Mouse (Mus musculus): ENCODE data around the gene Cacna1s.

The Cacna1s gene

GRCm38 (mm10) chr1:136118875-136119274 is 66.3 kb downstream of the Cacna1s start:
- peak; percentile 67 to 79 for DNase-seq (ENCODE audit: low spot score in 2 of 2)

- DNase-seq (ENCODE audit: low spot score in 2 of 2): no peak
Observed at GRCm38 (mm10) chr1:136119571-136120262, 67.2 kb downstream of the Cacna1s start.

GRCm38 (mm10) chr1:136120263-136120603 is 67.7 kb downstream of the Cacna1s start:
- no peak for DNase-seq (ENCODE audit: low spot score in 2 of 2)

- no peak for DNase-seq (ENCODE audit: low spot score in 2 of 2)
Observed at GRCm38 (mm10) chr1:136120785-136121184, 68.2 kb downstream of the Cacna1s start.

GRCm38 (mm10) chr1:136122030-136122429 is 69.5 kb downstream of the Cacna1s start:
- DNase-seq (ENCODE audit: low spot score in 2 of 2): no peak

- DNase-seq (ENCODE audit: low spot score in 2 of 2): no peak
Observed at GRCm38 (mm10) chr1:136126159-136126765, 73.7 kb downstream of the Cacna1s start.

- DNase-seq (ENCODE audit: low spot score in 2 of 2): no peak
Observed at GRCm38 (mm10) chr1:136126895-136127294, 74.3 kb downstream of the Cacna1s start.

- DNase-seq (ENCODE audit: low spot score in 2 of 2): no peak
Observed at GRCm38 (mm10) chr1:136127856-136128255, 75.3 kb downstream of the Cacna1s start.

- DNase-seq (ENCODE audit: low spot score in 2 of 2): peak in 1 of 2 experiments; percentile 67
Observed at GRCm38 (mm10) chr1:136128416-136128815, 75.9 kb downstream of the Cacna1s start.

- DNase-seq (ENCODE audit: low spot score in 2 of 2): no peak
Observed at GRCm38 (mm10) chr1:136128944-136129589, 76.5 kb downstream of the Cacna1s start.

GRCm38 (mm10) chr1:136130107-136130506 is 77.6 kb downstream of the Cacna1s start:
- no peak for DNase-seq (ENCODE audit: low spot score in 2 of 2)

- peak; percentile 83 to 88 for DNase-seq (ENCODE audit: low spot score in 2 of 2)
Observed at GRCm38 (mm10) chr1:136130951-136131558, 78.5 kb downstream of the Cacna1s start, which contains the start of gene Kif21b. Gene Kif21b (plus strand): TSS chr1:136131389.

- DNase-seq (ENCODE audit: low spot score in 2 of 2): no peak
Observed at GRCm38 (mm10) chr1:136131603-136132291, 79.2 kb downstream of the Cacna1s start.

GRCm38 (mm10) chr1:136132386-136133201 is 80.0 kb downstream of the Cacna1s start:
- no peak for DNase-seq (ENCODE audit: low spot score in 2 of 2)

GRCm38 (mm10) chr1:136133570-136134240 is 81.2 kb downstream of the Cacna1s start:
- no peak for DNase-seq (ENCODE audit: low spot score in 2 of 2)

- DNase-seq (ENCODE audit: low spot score in 2 of 2): no peak
Observed at GRCm38 (mm10) chr1:136134547-136134946, 82.0 kb downstream of the Cacna1s start.

GRCm38 (mm10) chr1:136135046-136135445 is 82.5 kb downstream of the Cacna1s start:
- DNase-seq (ENCODE audit: low spot score in 2 of 2): no peak

GRCm38 (mm10) chr1:136135777-136136444 is 83.4 kb downstream of the Cacna1s start:
- no peak for DNase-seq (ENCODE audit: low spot score in 2 of 2)

GRCm38 (mm10) chr1:136136547-136136946 is 84.0 kb downstream of the Cacna1s start:
- DNase-seq (ENCODE audit: low spot score in 2 of 2): no peak

GRCm38 (mm10) chr1:136137071-136137531 is 84.6 kb downstream of the Cacna1s start:
- no peak for DNase-seq (ENCODE audit: low spot score in 2 of 2)

Data from frontal cortex, postnatal 25 days (tissue).